Mouse (Mus musculus) adrenal gland, postnatal 25 days (tissue): ENCODE results near the gene Arhgef3. TPM values are rescaled to one million over a fixed set of nuclear protein-coding genes. Genes with fewer than 3 reads are reported as not detected.

Experiments used
- DNase-seq: peaks from one replicate; pipeline ENCODE4 v3.0.0; 2021; ENCODE audit warnings: mixed read lengths
- microRNA-seq, 2 experiments: library from miRNA; unstranded; fragments of <30 nt; microRNA quantifications; one replicate each; pipeline ENCODE4 v1.2.0; 2021
- total RNA-seq: library from RNA; stranded (reverse); gene quantifications from 2 replicates; pipeline ENCODE4 v1.2.3, GENCODE M21; 2021

The Arhgef3 gene
- total RNA-seq, 1 experiment from 2014 or later, result 47.8 TPM

DNA sequence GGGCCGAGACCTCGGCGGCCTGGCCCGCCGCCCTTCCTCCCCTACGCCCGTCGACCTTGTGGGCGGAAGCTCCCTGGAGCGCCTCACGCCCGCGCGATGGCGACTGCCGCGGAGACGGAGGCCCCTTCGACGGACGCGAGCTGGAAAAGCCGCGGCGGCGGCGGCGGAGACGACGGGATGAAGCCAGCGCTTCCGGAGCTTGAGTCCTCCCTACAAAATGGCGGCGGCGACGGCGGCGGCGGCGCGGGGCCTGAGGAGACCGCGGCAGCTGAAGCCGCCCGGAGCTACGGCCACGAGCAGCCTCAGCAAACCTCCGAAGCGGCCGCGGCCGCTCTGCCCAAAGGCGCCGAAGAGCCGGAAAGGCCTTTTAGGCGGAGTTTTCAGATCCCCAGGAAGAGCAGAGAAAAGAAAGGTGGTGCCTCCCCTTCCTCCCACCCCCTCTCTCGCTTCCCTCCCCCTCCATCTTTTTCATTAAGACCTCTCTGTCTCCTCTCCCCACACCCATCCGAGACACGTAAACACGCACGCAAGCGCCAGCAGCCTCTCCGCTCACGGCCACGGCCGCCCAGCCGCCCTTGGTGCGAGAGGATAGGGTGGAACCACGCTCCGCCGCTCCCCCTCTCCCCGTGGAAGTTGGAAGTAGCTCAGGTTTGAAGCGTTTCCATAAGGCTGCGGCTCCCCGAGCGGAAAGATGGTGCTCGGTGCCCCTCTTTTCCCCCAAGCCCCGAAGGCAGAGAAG is 314.4 kb downstream of the Arhgef3 start:
- DNase-seq, result peak; percentile 85

GRCm38 (mm10) chr14:27430280-27430679 is 315.6 kb downstream of the Arhgef3 start:
- no peak for DNase-seq

- DNase-seq, result no peak
These were observed 317.4 kb downstream of the Arhgef3 start for GRCm38 (mm10) chr14:27432064-27432463.

DNA sequence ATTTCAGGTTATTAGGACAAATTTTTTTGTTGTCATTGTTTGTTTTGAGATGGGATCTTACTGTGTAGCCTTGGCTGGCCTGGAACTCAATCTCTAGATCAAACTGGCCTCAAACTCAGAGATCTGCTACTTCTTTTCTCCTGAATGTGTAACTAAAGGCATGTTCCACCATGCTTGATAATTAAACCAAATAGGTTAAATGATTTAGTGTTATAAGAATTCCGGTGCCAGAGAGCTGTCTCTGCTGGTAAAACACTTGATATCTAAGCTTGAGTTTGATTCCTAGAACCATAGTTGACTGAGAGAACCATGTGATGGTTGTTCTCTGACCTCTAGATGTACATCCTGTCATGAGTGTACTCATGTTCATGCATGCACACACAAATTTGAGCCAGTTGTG is 321.4 kb downstream of the Arhgef3 start:
- no peak for DNase-seq

DNA sequence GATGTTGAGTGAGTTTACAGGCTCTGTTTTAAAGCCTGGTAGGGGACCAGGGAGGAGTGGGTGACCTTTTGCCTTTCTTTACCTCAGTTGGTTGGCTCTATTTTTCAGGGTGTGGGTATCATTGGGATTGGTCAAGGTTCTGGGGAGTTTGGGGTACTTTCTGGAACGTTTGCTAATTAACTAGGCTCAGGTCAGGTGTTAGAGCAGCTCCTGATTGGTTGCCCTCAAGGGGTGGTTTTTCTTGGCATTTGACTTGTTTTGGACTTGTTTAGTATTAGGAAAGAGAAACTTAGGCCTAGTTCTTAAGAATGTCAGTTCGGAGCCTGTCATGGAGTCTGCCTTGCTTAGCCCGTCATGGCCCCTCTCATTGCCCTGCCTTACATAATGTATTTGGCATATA is 322.1 kb downstream of the Arhgef3 start:
- no peak for DNase-seq

- DNase-seq, result no peak
These were observed 326.2 kb downstream of the Arhgef3 start for GRCm38 (mm10) chr14:27440921-27441320.

DNA sequence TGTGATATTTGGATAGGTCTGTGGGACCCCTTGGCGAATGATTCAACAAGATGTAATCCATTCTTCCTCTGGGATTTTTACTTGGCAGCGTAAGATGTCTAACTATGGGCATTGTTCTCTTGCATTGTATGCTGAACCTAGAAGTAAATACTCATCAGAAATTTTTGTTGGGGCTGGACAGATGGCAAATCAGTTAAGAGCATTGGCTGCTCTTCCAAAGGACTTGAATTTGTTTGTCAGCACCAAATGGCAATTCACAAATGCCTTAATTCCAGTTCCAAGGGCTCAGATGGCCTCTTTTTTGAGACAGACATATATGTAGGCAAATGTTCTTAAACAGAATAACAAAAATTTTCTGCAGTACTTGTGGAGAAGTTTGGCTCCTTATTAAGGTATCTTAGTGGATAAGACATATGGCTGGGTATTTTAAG is 330.2 kb downstream of the Arhgef3 start:
- DNase-seq, result no peak

GRCm38 (mm10) chr14:27446963-27447362 is 332.3 kb downstream of the Arhgef3 start:
- no peak for DNase-seq

Small RNAs within 50 kb of the gene (microRNA-seq; reads per million reads assigned to microRNA genes)
- gene Gm23633, result 0 reads per million in 2 experiments

Other genes with a start within 250 kb of the Arhgef3 start
- not detected in 2 replicates for gene Asb14, start 220.3 kb upstream of the Arhgef3 start, total RNA-seq
- gene Appl1, start 143.7 kb upstream of the Arhgef3 start, total RNA-seq, result 45.2 and 49.5 TPM in 2 replicates
- 0.70 TPM in 1 of 2 replicates, not detected in the other for gene Hesx1, start 120.5 kb upstream of the Arhgef3 start, total RNA-seq
- gene Il17rd, start 76.0 kb upstream of the Arhgef3 start, total RNA-seq, result 2.4 and 3.5 TPM in 2 replicates